Mouse (Mus musculus) heart, embryonic 15.5 days (tissue): ENCODE data around the gene Babam2. TPM values are rescaled to one million over a fixed set of nuclear protein-coding genes. Genes with fewer than 3 reads are reported as not detected.

ENCODE experiments used
- ATAC-seq: fragments of 200-750 bp; cut with Nextera tagmentation; replicated peaks from 2 replicates; pipeline ENCODE4 v1.8.0; 2017; ENCODE audit warnings: low read depth, moderate TSS enrichment; ENCODE audit not compliant: insufficient number of reproducible peaks, insufficient read depth, low FRiP score
- H3K27ac ChIP-seq: fragments of 300-500 bp; sonication (generic); 2 replicates; pipeline ENCODE4 v1.5.1; 2015; ENCODE audit warnings: mild to moderate bottlenecking, inconsistent platforms
- H3K27me3 ChIP-seq: fragments of 300-500 bp; sonication (generic); 2 replicates; pipeline ENCODE4 v1.6.1; 2015; ENCODE audit warnings: inconsistent platforms
- H3K36me3 ChIP-seq: fragments of 300-500 bp; sonication (generic); 2 replicates; pipeline ENCODE4 v1.6.1; 2015; ENCODE audit warnings: mild to moderate bottlenecking, inconsistent platforms
- H3K4me1 ChIP-seq: fragments of 300-500 bp; sonication (generic); replicated peaks from 2 replicates; pipeline ENCODE4 v1.6.1; 2015; ENCODE audit warnings: inconsistent platforms
- H3K4me2 ChIP-seq: fragments of 300-500 bp; sonication (generic); 2 replicates; pipeline ENCODE4 v1.6.1; 2015; ENCODE audit warnings: inconsistent platforms, mild to moderate bottlenecking, moderate library complexity
- H3K4me3 ChIP-seq: fragments of 300-500 bp; sonication (generic); 2 replicates; pipeline ENCODE4 v1.5.1; 2015; ENCODE audit warnings: mild to moderate bottlenecking, inconsistent platforms
- H3K9ac ChIP-seq: fragments of 300-500 bp; sonication (generic); 2 replicates; pipeline ENCODE4 v1.6.1; 2015; ENCODE audit warnings: mild to moderate bottlenecking, inconsistent platforms
- H3K9me3 ChIP-seq: fragments of 300-500 bp; sonication (generic); replicated peaks from 2 replicates; pipeline ENCODE4 v1.6.1; 2016; ENCODE audit warnings: inconsistent platforms
- WGBS: fragments of 180-500 bp; shearing (Covaris S2); methylation state at CpG from one replicate; pipeline ENCODE4 v1.1.7; 2015; ENCODE audit warnings: mixed read lengths; 5-methylcytosine and 5-hydroxymethylcytosine counted together
- polyA plus RNA-seq: library from polyadenylated mRNA; unstranded; fragments of >200 nt; fragmentation: Nextera tagmentation; extraction: Ambion mirVana; gene quantifications from 2 replicates; pipeline ENCODE4 v1.2.1, GENCODE M21; 2015

Babam2 gene
- polyA plus RNA-seq, 1 experiment from 2014 or later = 48.7 TPM

- Histone ChIP-seq H3K9me3 (no peaks in the 10 kb centered on the region), H3K4me3 (no peak overlapping the region), H3K4me1 (no peaks in the 10 kb centered on the region), H3K27ac (no peak overlapping the region), H3K9ac (no peak overlapping the region), H3K4me2 (no peak overlapping the region), H3K27me3 (no peaks in the 10 kb centered on the region), H3K36me3 (no peaks in the 10 kb centered on the region)
- ATAC-seq = no peak
- 86% methylated on average over 8 of the region's 8 CpGs for WGBS
Observed at GRCm38 (mm10) chr5:31940876-31941275, 243.4 kb downstream of the Babam2 start.

GRCm38 (mm10) chr5:31947185-31947584, 249.7 kb downstream of the Babam2 start:
- H3K4me3 ChIP-seq = no peak overlapping the region
- no peaks in the 10 kb centered on the region for H3K9me3 ChIP-seq
- no peak for ATAC-seq
- no peak overlapping the region for H3K4me2 ChIP-seq
- no peaks in the 10 kb centered on the region for H3K36me3 ChIP-seq
- H3K9ac ChIP-seq = no peak overlapping the region
- H3K4me1 ChIP-seq = 0 out of 2 replicates have a peak, but pooled peaks cover 3% of the 10 kb centered on the region
- no peak overlapping the region for H3K27ac ChIP-seq
- H3K27me3 ChIP-seq = no peaks in the 10 kb centered on the region
- WGBS = 66% methylated on average over 4 of the region's 4 CpGs

- no peaks in the 10 kb centered on the region for H3K36me3 ChIP-seq
- WGBS = 72% methylated on average over 8 of the region's 8 CpGs
- no peak overlapping the region for H3K27ac ChIP-seq
- ATAC-seq = no peak
- no peak overlapping the region for H3K4me2 ChIP-seq
- no peaks in the 10 kb centered on the region for H3K27me3 ChIP-seq
- H3K4me3 ChIP-seq = no peak overlapping the region
- H3K4me1 ChIP-seq = 0 out of 2 replicates have a peak, but pooled peaks cover 3% of the 10 kb centered on the region
- no peaks in the 10 kb centered on the region for H3K9me3 ChIP-seq
- no peak overlapping the region for H3K9ac ChIP-seq
Observed at GRCm38 (mm10) chr5:31949389-31949788, 251.9 kb downstream of the Babam2 start.

DNA sequence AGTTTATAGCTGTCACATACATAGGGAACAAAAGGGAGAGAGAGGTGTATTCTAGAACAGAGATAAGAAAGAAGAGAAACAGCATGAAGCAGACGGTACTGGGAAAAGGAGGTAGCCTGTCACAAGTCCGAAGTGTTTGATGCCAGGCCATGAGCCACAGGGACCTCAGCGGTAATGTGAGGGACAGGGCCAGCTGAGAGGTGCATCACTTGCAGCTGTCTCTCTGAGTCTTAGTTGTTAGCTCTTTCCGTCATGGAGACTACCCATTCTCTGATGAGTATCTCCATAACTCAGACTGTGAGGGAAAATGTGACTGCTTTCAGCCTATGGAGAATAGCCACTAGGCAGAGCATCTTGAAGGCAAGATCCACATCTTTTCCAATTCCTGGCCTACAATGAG, 253.0 kb downstream of the Babam2 start:
- Histone ChIP-seq H3K36me3 (no peaks in the 10 kb centered on the region), H3K9ac (no peak overlapping the region), H3K4me2 (no peak overlapping the region), H3K27ac (no peak overlapping the region), H3K4me1 (0 out of 2 replicates have a peak, but pooled peaks cover 3% of the 10 kb centered on the region), H3K4me3 (no peak overlapping the region), H3K27me3 (no peaks in the 10 kb centered on the region), H3K9me3 (no peaks in the 10 kb centered on the region)
- no peak for ATAC-seq
- WGBS = 77% methylated on average over 4 of the region's 4 CpGs

DNA sequence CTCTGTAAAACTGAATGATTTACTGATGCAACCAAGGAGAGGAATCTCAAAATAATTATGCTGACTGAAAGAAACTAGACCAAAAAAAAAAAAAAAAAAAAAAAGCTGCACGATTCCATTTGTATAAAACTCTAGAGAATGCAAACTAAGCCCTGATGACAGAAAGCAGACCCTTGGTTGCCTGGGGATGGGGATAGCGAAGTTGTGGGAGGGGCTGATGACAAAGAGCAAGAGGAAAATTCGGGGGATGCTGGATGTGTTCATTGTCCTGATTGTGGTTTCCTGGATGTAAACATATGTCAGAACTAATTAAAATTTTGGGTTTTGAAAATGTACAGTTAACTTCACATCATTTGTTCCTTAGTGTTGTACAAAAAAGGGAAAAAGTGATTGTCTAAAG, 257.7 kb downstream of the Babam2 start:
- Histone ChIP-seq H3K36me3 (no peaks in the 10 kb centered on the region), H3K9ac (no peak overlapping the region), H3K4me3 (no peak overlapping the region), H3K4me2 (no peak overlapping the region), H3K4me1 (no peaks in the 10 kb centered on the region), H3K27me3 (no peaks in the 10 kb centered on the region), H3K27ac (no peak overlapping the region), H3K9me3 (no peaks in the 10 kb centered on the region)
- 51% methylated on average over 3 of the region's 3 CpGs for WGBS
- no peak for ATAC-seq

- Histone ChIP-seq H3K36me3 (no peaks in the 10 kb centered on the region), H3K4me1 (no peaks in the 10 kb centered on the region), H3K4me3 (no peak overlapping the region), H3K27me3 (no peaks in the 10 kb centered on the region), H3K9me3 (no peaks in the 10 kb centered on the region), H3K4me2 (no peak overlapping the region), H3K27ac (no peak overlapping the region), H3K9ac (no peak overlapping the region)
- no peak for ATAC-seq
- WGBS = 92% methylated on average over 3 of the region's 3 CpGs
Observed at GRCm38 (mm10) chr5:31956336-31956735, 258.9 kb downstream of the Babam2 start.

DNA sequence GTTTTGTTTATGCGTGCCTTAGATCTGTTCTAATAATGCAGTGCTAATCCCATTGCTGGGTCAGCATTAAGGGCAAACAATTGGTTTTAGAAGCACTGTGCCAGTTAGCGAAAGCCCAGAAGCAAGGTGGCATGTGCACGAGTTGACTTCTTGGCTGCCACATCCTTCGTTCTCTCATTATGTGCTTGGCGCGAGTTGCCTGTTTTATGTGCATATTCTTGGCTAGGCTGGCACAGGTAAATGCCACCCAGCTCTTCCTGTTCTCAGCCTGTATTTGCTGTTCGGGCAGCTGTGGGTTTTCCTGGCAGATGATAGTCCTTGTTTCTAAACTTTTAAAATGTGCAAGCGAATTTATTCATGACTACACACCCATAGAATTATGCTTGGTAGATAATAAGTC, 262.4 kb downstream of the Babam2 start:
- no peaks in the 10 kb centered on the region for H3K36me3 ChIP-seq
- ATAC-seq = no peak
- H3K4me3 ChIP-seq = no peak overlapping the region
- H3K27ac ChIP-seq = no peak overlapping the region
- no peak overlapping the region for H3K9ac ChIP-seq
- no peak overlapping the region for H3K4me2 ChIP-seq
- no peaks in the 10 kb centered on the region for H3K27me3 ChIP-seq
- no peaks in the 10 kb centered on the region for H3K4me1 ChIP-seq
- H3K9me3 ChIP-seq = no peaks in the 10 kb centered on the region
- 92% methylated on average over 8 of the region's 8 CpGs for WGBS

GRCm38 (mm10) chr5:31961423-31961822, 263.9 kb downstream of the Babam2 start:
- WGBS = 30% methylated on average over 2 of the region's 2 CpGs
- no peaks in the 10 kb centered on the region for H3K36me3 ChIP-seq
- H3K4me2 ChIP-seq = no peak overlapping the region
- H3K4me1 ChIP-seq = no peaks in the 10 kb centered on the region
- H3K27ac ChIP-seq = no peak overlapping the region
- ATAC-seq = no peak
- no peaks in the 10 kb centered on the region for H3K9me3 ChIP-seq
- no peaks in the 10 kb centered on the region for H3K27me3 ChIP-seq
- no peak overlapping the region for H3K9ac ChIP-seq
- H3K4me3 ChIP-seq = no peak overlapping the region

DNA sequence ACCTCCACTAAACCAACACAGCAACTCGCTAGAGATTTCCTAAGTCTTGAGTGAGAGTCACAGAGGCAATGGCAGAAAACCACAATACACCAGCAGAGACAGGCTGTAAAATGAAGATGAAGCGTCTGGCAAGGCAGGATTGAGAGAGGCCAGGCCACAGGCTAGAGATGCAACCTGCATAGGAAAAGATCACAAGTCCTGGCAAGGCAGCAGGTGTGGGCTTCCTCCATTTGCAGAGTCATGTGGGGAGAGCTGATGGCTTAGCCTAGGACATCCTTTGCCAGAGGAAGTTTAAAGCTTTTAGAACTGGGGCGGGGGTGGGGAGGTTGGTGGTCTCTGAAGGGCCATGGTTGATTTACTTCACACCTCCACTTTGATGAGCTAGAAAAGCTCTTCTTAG, 264.9 kb downstream of the Babam2 start:
- ATAC-seq = no peak
- no peak overlapping the region for H3K9ac ChIP-seq
- no peak overlapping the region for H3K27ac ChIP-seq
- no peak overlapping the region for H3K4me3 ChIP-seq
- 75% methylated on average over 3 of the region's 3 CpGs for WGBS
- no peaks in the 10 kb centered on the region for H3K36me3 ChIP-seq
- no peaks in the 10 kb centered on the region for H3K27me3 ChIP-seq
- H3K9me3 ChIP-seq = no peaks in the 10 kb centered on the region
- no peak overlapping the region for H3K4me2 ChIP-seq
- H3K4me1 ChIP-seq = no peaks in the 10 kb centered on the region

DNA sequence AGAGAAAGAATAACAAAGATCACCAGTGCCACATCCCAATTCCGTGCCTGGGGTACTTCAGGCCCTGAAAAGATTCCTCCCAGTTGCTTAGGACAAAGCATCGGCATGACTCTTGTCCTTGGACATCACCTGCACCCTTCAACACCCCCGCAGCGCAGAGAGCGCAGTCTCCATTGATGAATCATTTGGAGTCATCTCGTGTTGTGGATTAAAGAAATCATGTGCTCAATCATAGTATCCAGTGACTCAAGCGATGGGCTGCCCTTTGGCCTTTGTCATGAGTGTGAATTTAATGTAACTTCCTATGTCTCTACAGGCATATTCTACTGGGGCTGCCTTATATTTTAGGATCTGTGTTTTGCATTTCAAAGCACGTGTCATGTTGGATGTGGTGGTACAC, 265.9 kb downstream of the Babam2 start:
- H3K9me3 ChIP-seq = no peaks in the 10 kb centered on the region
- no peaks in the 10 kb centered on the region for H3K27me3 ChIP-seq
- no peak for ATAC-seq
- H3K4me3 ChIP-seq = no peak overlapping the region
- no peaks in the 10 kb centered on the region for H3K36me3 ChIP-seq
- H3K4me2 ChIP-seq = no peak overlapping the region
- H3K27ac ChIP-seq = no peak overlapping the region
- peaks cover 6% of the 10 kb centered on the region for H3K4me1 ChIP-seq
- no peak overlapping the region for H3K9ac ChIP-seq
- 86% methylated on average over 8 of the region's 8 CpGs for WGBS

DNA sequence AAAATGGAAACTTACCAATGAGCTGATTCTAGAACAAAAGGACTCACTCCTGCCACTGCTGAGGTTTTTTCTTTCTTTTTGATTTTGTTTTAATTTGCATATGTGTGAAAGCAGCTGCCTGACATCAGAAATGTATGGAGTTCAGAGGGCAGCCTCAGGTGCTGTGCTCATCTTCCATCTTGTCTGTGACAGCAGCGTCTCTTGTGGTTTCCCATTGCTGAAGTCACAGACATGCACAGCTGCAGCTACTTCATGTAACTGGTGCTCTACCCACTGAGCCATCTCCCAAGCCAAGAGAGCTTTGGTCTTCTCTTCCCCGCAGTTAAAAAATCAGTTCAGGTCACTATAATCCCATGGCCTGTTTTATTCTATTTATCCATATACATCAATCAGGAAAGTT, 266.4 kb downstream of the Babam2 start:
- no peaks in the 10 kb centered on the region for H3K36me3 ChIP-seq
- H3K9ac ChIP-seq = no peak overlapping the region
- 78% methylated on average over 2 of the region's 2 CpGs for WGBS
- no peaks in the 10 kb centered on the region for H3K9me3 ChIP-seq
- no peak overlapping the region for H3K4me3 ChIP-seq
- no peak overlapping the region for H3K27ac ChIP-seq
- H3K27me3 ChIP-seq = no peaks in the 10 kb centered on the region
- peaks cover 6% of the 10 kb centered on the region for H3K4me1 ChIP-seq
- no peak for ATAC-seq
- no peak overlapping the region for H3K4me2 ChIP-seq

- no peak overlapping the region for H3K4me3 ChIP-seq
- no peak for ATAC-seq
- no peak overlapping the region for H3K9ac ChIP-seq
- no peak overlapping the region for H3K27ac ChIP-seq
- no peak overlapping the region for H3K4me2 ChIP-seq
- no peaks in the 10 kb centered on the region for H3K9me3 ChIP-seq
- peaks cover 6% of the 10 kb centered on the region for H3K4me1 ChIP-seq
- 50% methylated on average over 5 of the region's 5 CpGs for WGBS
- H3K36me3 ChIP-seq = no peaks in the 10 kb centered on the region
- no peaks in the 10 kb centered on the region for H3K27me3 ChIP-seq
Observed at GRCm38 (mm10) chr5:31966741-31967140, 269.3 kb downstream of the Babam2 start.
